Comparison of ENCODE assay signal across 8 mouse cellular contexts in genomic region chr4:32799966-32800576, GRCm38 (mm10). TPM values are rescaled to one million over a fixed set of nuclear protein-coding genes. Genes with fewer than 3 reads are reported as not detected.
DNase-seq lines count a peak whose midpoint lies in the region; ATAC-seq and TF ChIP-seq lines count a peak whose summit lies in the region.

Gene Lyrm2 (plus strand): TSS chr4:32800253.

- H3K27ac ChIP-seq in embryonic facial prominence, embryonic 11.5 days (replicated peaks; ENCODE audit: low read depth, low read length) = peak within 1 kb of the TSS; percentile 99
- peak within 1 kb of the TSS; percentile 98 for H3K27ac ChIP-seq in kidney, adult 2 months (ENCODE audit: insufficient read depth, low read depth, low read length)
- peak within 1 kb of the TSS; percentile 99 for H3K27ac ChIP-seq in limb, embryonic 12.5 days
- H3K27ac ChIP-seq in midbrain, embryonic 15.5 days = peak within 1 kb of the TSS; percentile 100
- H3K27ac ChIP-seq in spleen, adult 2 months (ENCODE audit: insufficient read depth, low read length) = peak within 1 kb of the TSS; percentile 99

- H3K9ac ChIP-seq in embryonic facial prominence, embryonic 11.5 days (replicated peaks; ENCODE audit: low read length) = peak within 1 kb of the TSS; percentile 96
- H3K9ac ChIP-seq in limb, embryonic 12.5 days (replicated peaks) = peak within 1 kb of the TSS; percentile 90
- H3K9ac ChIP-seq in midbrain, embryonic 15.5 days = peak within 1 kb of the TSS; percentile 99

- peak within 1 kb of the TSS; percentile 67 for H3K4me2 ChIP-seq in embryonic facial prominence, embryonic 11.5 days (ENCODE audit: low read depth, low read length)
- peak within 1 kb of the TSS; percentile 74 for H3K4me2 ChIP-seq in limb, embryonic 12.5 days
- peak within 1 kb of the TSS; percentile 52 for H3K4me2 ChIP-seq in midbrain, embryonic 15.5 days

- H3K4me1 ChIP-seq in embryonic facial prominence, embryonic 11.5 days (ENCODE audit: control insufficient read depth, insufficient read depth, low read length) = no peaks in the 10 kb centered on the region
- H3K4me1 ChIP-seq in kidney, adult 2 months (ENCODE audit: control insufficient read depth, insufficient read depth, low read length) = peaks cover 7% of the 10 kb centered on the region; the same call in 1 of the 2 replicates
- peaks cover 6% of the 10 kb centered on the region for H3K4me1 ChIP-seq in limb, embryonic 12.5 days (replicated peaks)
- peaks cover 11% of the 10 kb centered on the region for H3K4me1 ChIP-seq in midbrain, embryonic 15.5 days
- H3K4me1 ChIP-seq in spleen, adult 2 months (ENCODE audit: control insufficient read depth, insufficient read depth, insufficient read length) = 0 out of 2 replicates have a peak, but pooled peaks cover 7% of the 10 kb centered on the region

- no peaks in the 10 kb centered on the region for H3K9me3 ChIP-seq in embryonic facial prominence, embryonic 11.5 days (replicated peaks; ENCODE audit: control insufficient read depth, low read length)
- H3K9me3 ChIP-seq in limb, embryonic 12.5 days = no peaks in the 10 kb centered on the region; the same call in 1 of the 2 replicates
- no peaks in the 10 kb centered on the region for H3K9me3 ChIP-seq in midbrain, embryonic 15.5 days

- TF ChIP-seq CTCF in kidney, adult 2 months (conservative IDR thresholded peaks at IDR 0.05; ENCODE audit: insufficient read depth, insufficient read length, low read depth, low read length) = no peak
- no peak for TF ChIP-seq CTCF in spleen, adult 2 months (IDR thresholded peaks at IDR 0.05; ENCODE audit: extremely low read depth, insufficient read depth, insufficient read length, insufficient replicate concordance)

- DNase-seq in urinary bladder, adult 18-20 months (ENCODE audit: low spot score in 2 of 2) = peak; percentile 70 to 86
- DNase-seq in urinary bladder, postnatal 10 days (ENCODE audit: low spot score) = no peak
- DNase-seq in embryonic facial prominence, embryonic 11.5 days (ENCODE audit: low spot score) = peak; percentile 87
- DNase-seq in heart, adult 11 months = peak; percentile 98
- DNase-seq in kidney, adult 2 months = peak; percentile 86
- DNase-seq in spleen, adult 2 months (ENCODE audit: low read depth in 1 of 2, low spot score in 2 of 2) = peak; percentile 43 to 75

- WGBS in embryonic facial prominence, embryonic 11.5 days = 1% methylated on average over 53 of the region's 53 CpGs
- under 1% methylated on average over 53 of the region's 53 CpGs for WGBS in kidney, adult 2 months
- under 1% methylated on average over 53 of the region's 53 CpGs for WGBS in limb, embryonic 12.5 days
- under 1% methylated on average over 53 of the region's 53 CpGs for WGBS in midbrain, embryonic 15.5 days
- under 1% methylated on average over 53 of the region's 53 CpGs for WGBS in spleen, adult 2 months

- peak within 1 kb of the TSS; percentile 80 for H3K4me3 ChIP-seq in embryonic facial prominence, embryonic 11.5 days (ENCODE audit: low read depth, low read length)
- peak within 1 kb of the TSS; percentile 92 for H3K4me3 ChIP-seq in kidney, adult 2 months (ENCODE audit: insufficient read depth, low read depth, low read length)
- H3K4me3 ChIP-seq in limb, embryonic 12.5 days (replicated peaks) = peak within 1 kb of the TSS; percentile 80
- H3K4me3 ChIP-seq in midbrain, embryonic 15.5 days = peak within 1 kb of the TSS; percentile 93
- peak within 1 kb of the TSS; percentile 96 for H3K4me3 ChIP-seq in spleen, adult 2 months (ENCODE audit: extremely low read depth, insufficient read depth, insufficient read length)

- no peaks in the 10 kb centered on the region for H3K27me3 ChIP-seq in embryonic facial prominence, embryonic 11.5 days (ENCODE audit: control insufficient read depth, insufficient read depth, low read length)
- H3K27me3 ChIP-seq in kidney, adult 2 months (replicated peaks; ENCODE audit: control insufficient read depth, insufficient read depth, low read length) = no peaks in the 10 kb centered on the region
- H3K27me3 ChIP-seq in limb, embryonic 12.5 days = no peaks in the 10 kb centered on the region
- H3K27me3 ChIP-seq in midbrain, embryonic 15.5 days (replicated peaks) = no peaks in the 10 kb centered on the region
- H3K27me3 ChIP-seq in spleen, adult 2 months (ENCODE audit: control insufficient read depth, insufficient read depth, low read length) = no peaks in the 10 kb centered on the region

- peak; percentile 77 for TF ChIP-seq POLR2A in kidney, adult 2 months (IDR thresholded peaks at IDR 0.05; ENCODE audit: low read depth, low read length)
- TF ChIP-seq POLR2A in spleen, adult 2 months (IDR thresholded peaks at IDR 0.05; ENCODE audit: low read depth, low read length) = peak; percentile 87

- H3K36me3 ChIP-seq in embryonic facial prominence, embryonic 11.5 days (replicated peaks; ENCODE audit: control insufficient read depth, insufficient read depth, low read depth, low read length) = no peaks in the 10 kb centered on the region
- H3K36me3 ChIP-seq in kidney, adult 2 months (ENCODE audit: control insufficient read depth, insufficient read depth, low read length) = no peaks in the 10 kb centered on the region
- H3K36me3 ChIP-seq in limb, embryonic 12.5 days = peaks cover 10% of the 10 kb centered on the region
- no peaks in the 10 kb centered on the region for H3K36me3 ChIP-seq in midbrain, embryonic 15.5 days (replicated peaks)
- no peaks in the 10 kb centered on the region for H3K36me3 ChIP-seq in spleen, adult 2 months (ENCODE audit: control insufficient read depth, insufficient read depth, low read length)

- peak; percentile 89 for ATAC-seq in embryonic facial prominence, embryonic 11.5 days (replicated peaks; ENCODE audit: insufficient number of reproducible peaks, low FRiP score, low TSS enrichment, low read depth)
- ATAC-seq in limb, embryonic 12.5 days (ENCODE audit: insufficient number of reproducible peaks, insufficient read depth, low FRiP score, low TSS enrichment, low read depth) = peak; percentile 87
- ATAC-seq in midbrain, embryonic 15.5 days (replicated peaks) = peak; percentile 96

RNA-seq across cellular contexts. Expression of gene Lyrm2, which starts in this region (rescaled TPM):
- 131 and 146 TPM in 2 replicates for polyA plus RNA-seq in embryonic facial prominence, embryonic 11.5 days (2014; fragmentation: Nextera tagmentation; extraction: Ambion mirVana)
- 15.7 and 25.9 TPM in 2 replicates for polyA plus RNA-seq in kidney, adult 2 months (2012; rRNA removed)
- polyA plus RNA-seq in limb, embryonic 12.5 days (2016; fragmentation: Nextera tagmentation; extraction: Ambion mirVana) = 139 and 147 TPM in 2 replicates
- polyA plus RNA-seq in midbrain, embryonic 15.5 days (2015; fragmentation: Nextera tagmentation; extraction: Ambion mirVana) = 115 and 124 TPM in 2 replicates
- polyA plus RNA-seq in spleen, adult 2 months (2012; rRNA removed) = 4.3 and 5.4 TPM in 2 replicates
